ENCODE assay signal across 12 mouse cellular contexts in genomic region chr4:126861514-126862266, GRCm38 (mm10).
DNase-seq lines count a peak whose midpoint lies in the region; ATAC-seq and TF ChIP-seq lines count a peak whose summit lies in the region.
"Had no signal": no experiment of that assay in that cellular context is flagged by ENCODE, and none has a peak within 500 bp of the region (broad histone marks: within the 10 kb centered on the region; RNA-seq: fewer than 3 reads in every experiment).

No protein-coding gene starts in this region.

- no peak for DNase-seq in hindbrain, postnatal 0 days (ENCODE audit: low spot score)
- DNase-seq in thymus, postnatal 14 days = peak; percentile 34
- DNase-seq in thymus, adult 18-20 months = no peak
- DNase-seq in testis, postnatal 14 days (ENCODE audit: low spot score) = no peak
- DNase-seq in right cerebral cortex, postnatal 4 days = no peak
- DNase-seq in cerebellum, adult 11-12 months = no peak
- DNase-seq: gastrocnemius, postnatal 25 days had no signal

- H3K9me3 ChIP-seq in hindbrain, postnatal 0 days (ENCODE audit: low read length) = no peaks in the 10 kb centered on the region
- H3K9me3 ChIP-seq in hindbrain, embryonic 13.5 days = no peaks in the 10 kb centered on the region
- H3K9me3 ChIP-seq: embryonic facial prominence, embryonic 15.5 days; stomach, embryonic 15.5 days had no signal

- no peak overlapping the region for H3K4me2 ChIP-seq in hindbrain, postnatal 0 days (ENCODE audit: low read depth, low read length)
- no peak overlapping the region for H3K4me2 ChIP-seq in hindbrain, embryonic 13.5 days
- H3K4me2 ChIP-seq: embryonic facial prominence, embryonic 15.5 days; stomach, embryonic 15.5 days had no signal

- ATAC-seq in hindbrain, postnatal 0 days = no peak
- ATAC-seq in hindbrain, embryonic 13.5 days (ENCODE audit: low FRiP score) = no peak
- peak; percentile 71 for ATAC-seq in granulocyte monocyte progenitor cell, adult 5-6 weeks (replicated peaks; ENCODE audit: poor library complexity, severe bottlenecking)
- ATAC-seq: Patski had no signal

- peak; percentile 58 for TF ChIP-seq CTCF in hindbrain, postnatal 0 days (IDR thresholded peaks at IDR 0.05; ENCODE audit: low read depth)

- WGBS in hindbrain, postnatal 0 days = 79% methylated on average over 11 of the region's 11 CpGs
- WGBS in hindbrain, embryonic 13.5 days = 87% methylated on average over 11 of the region's 11 CpGs

- no peak overlapping the region for H3K9ac ChIP-seq in hindbrain, postnatal 0 days (replicated peaks; ENCODE audit: low read length)
- no peak overlapping the region for H3K9ac ChIP-seq in hindbrain, embryonic 13.5 days
- H3K9ac ChIP-seq: embryonic facial prominence, embryonic 15.5 days; stomach, embryonic 15.5 days had no signal

- H3K27ac ChIP-seq in hindbrain, postnatal 0 days = no peak overlapping the region
- H3K27ac ChIP-seq in hindbrain, embryonic 13.5 days = no peak overlapping the region
- H3K27ac ChIP-seq: embryonic facial prominence, embryonic 15.5 days; stomach, embryonic 15.5 days had no signal

- H3K4me3 ChIP-seq in hindbrain, postnatal 0 days (ENCODE audit: low read length) = no peak overlapping the region
- H3K4me3 ChIP-seq in hindbrain, embryonic 13.5 days = no peak overlapping the region
- H3K4me3 ChIP-seq: embryonic facial prominence, embryonic 15.5 days; stomach, embryonic 15.5 days had no signal

- H3K27me3 ChIP-seq in hindbrain, postnatal 0 days (ENCODE audit: insufficient read depth, low read length) = no peaks in the 10 kb centered on the region
- no peaks in the 10 kb centered on the region for H3K27me3 ChIP-seq in hindbrain, embryonic 13.5 days
- H3K27me3 ChIP-seq: embryonic facial prominence, embryonic 15.5 days; Patski; stomach, embryonic 15.5 days had no signal

- no peaks in the 10 kb centered on the region for H3K4me1 ChIP-seq in hindbrain, postnatal 0 days (ENCODE audit: insufficient read depth, low read length)
- no peaks in the 10 kb centered on the region for H3K4me1 ChIP-seq in hindbrain, embryonic 13.5 days (replicated peaks)
- H3K4me1 ChIP-seq: embryonic facial prominence, embryonic 15.5 days; stomach, embryonic 15.5 days had no signal

- peaks cover 28% of the 10 kb centered on the region for H3K36me3 ChIP-seq in hindbrain, postnatal 0 days (ENCODE audit: insufficient read depth, low read length)
- peaks cover 54% of the 10 kb centered on the region for H3K36me3 ChIP-seq in hindbrain, embryonic 13.5 days
